ENCODE assay signal across 16 mouse cellular contexts in genomic region chr3:55097186-55097585, GRCm38 (mm10). TPM values are rescaled to one million over a fixed set of nuclear protein-coding genes. Genes with fewer than 3 reads are reported as not detected.
DNase-seq lines count a peak whose midpoint lies in the region; ATAC-seq and TF ChIP-seq lines count a peak whose summit lies in the region.
"Had no signal": no experiment of that assay in that cellular context is flagged by ENCODE, and none has a peak within 500 bp of the region (broad histone marks: within the 10 kb centered on the region; RNA-seq: fewer than 3 reads in every experiment).

No protein-coding gene starts in this region.

- no peak overlapping the region for H3K4me3 ChIP-seq in forebrain, embryonic 10.5 days
- no peak overlapping the region for H3K4me3 ChIP-seq in forebrain, postnatal 0 days (ENCODE audit: low read depth, low read length)
- no peak overlapping the region for H3K4me3 ChIP-seq in embryonic facial prominence, embryonic 11.5 days (ENCODE audit: low read depth, low read length)
- H3K4me3 ChIP-seq in limb, embryonic 14.5 days (replicated peaks; ENCODE audit: low read length) = no peak overlapping the region
- H3K4me3 ChIP-seq in liver, postnatal 0 days (ENCODE audit: low read depth, low read length) = no peak overlapping the region
- H3K4me3 ChIP-seq: liver, embryonic 15.5 days had no signal

- no peak overlapping the region for H3K9ac ChIP-seq in forebrain, postnatal 0 days
- H3K9ac ChIP-seq in embryonic facial prominence, embryonic 11.5 days (replicated peaks; ENCODE audit: low read length) = no peak overlapping the region
- H3K9ac ChIP-seq in limb, embryonic 14.5 days (ENCODE audit: low read depth, low read length, severe bottlenecking) = no peak overlapping the region
- H3K9ac ChIP-seq in liver, postnatal 0 days (replicated peaks) = no peak overlapping the region
- H3K9ac ChIP-seq: liver, embryonic 15.5 days had no signal

- H3K9me3 ChIP-seq in forebrain, embryonic 10.5 days = no peaks in the 10 kb centered on the region
- H3K9me3 ChIP-seq in forebrain, postnatal 0 days (ENCODE audit: low read length) = no peaks in the 10 kb centered on the region
- no peaks in the 10 kb centered on the region for H3K9me3 ChIP-seq in embryonic facial prominence, embryonic 11.5 days (replicated peaks; ENCODE audit: control insufficient read depth, low read length)
- H3K9me3 ChIP-seq in limb, embryonic 14.5 days (ENCODE audit: control insufficient read depth, low read length) = no peaks in the 10 kb centered on the region
- no peaks in the 10 kb centered on the region for H3K9me3 ChIP-seq in liver, postnatal 0 days (ENCODE audit: low read length)
- H3K9me3 ChIP-seq: liver, embryonic 15.5 days had no signal

- no peak for TF ChIP-seq POLR2A in limb, embryonic 14.5 days (IDR thresholded peaks at IDR 0.05; ENCODE audit: borderline replicate concordance, extremely low read depth, insufficient read depth, insufficient read length)

- H3K27me3 ChIP-seq in forebrain, embryonic 10.5 days (ENCODE audit: poor library complexity, severe bottlenecking) = no peaks in the 10 kb centered on the region
- H3K27me3 ChIP-seq in forebrain, postnatal 0 days (ENCODE audit: insufficient read depth, low read length) = no peaks in the 10 kb centered on the region
- no peaks in the 10 kb centered on the region for H3K27me3 ChIP-seq in embryonic facial prominence, embryonic 11.5 days (ENCODE audit: control insufficient read depth, insufficient read depth, low read length)
- no peaks in the 10 kb centered on the region for H3K27me3 ChIP-seq in limb, embryonic 14.5 days (ENCODE audit: control insufficient read depth, insufficient read depth, low read length)
- H3K27me3 ChIP-seq in liver, postnatal 0 days (ENCODE audit: insufficient read depth, low read length) = no peaks in the 10 kb centered on the region
- H3K27me3 ChIP-seq: liver, embryonic 15.5 days had no signal

- TF ChIP-seq CTCF in forebrain, postnatal 0 days (IDR thresholded peaks at IDR 0.05; ENCODE audit: low read depth) = no peak
- no peak for TF ChIP-seq CTCF in liver, postnatal 0 days (IDR thresholded peaks at IDR 0.05; ENCODE audit: low read depth)

- ATAC-seq in forebrain, postnatal 0 days = no peak
- no peak for ATAC-seq in embryonic facial prominence, embryonic 11.5 days (replicated peaks; ENCODE audit: insufficient number of reproducible peaks, low FRiP score, low TSS enrichment, low read depth)
- ATAC-seq in limb, embryonic 14.5 days (ENCODE audit: low FRiP score, low read depth) = no peak
- ATAC-seq in granulocyte monocyte progenitor cell, adult 5-6 weeks (replicated peaks; ENCODE audit: poor library complexity, severe bottlenecking) = no peak
- no peak for ATAC-seq in liver, postnatal 0 days

- peak overlapping the region; percentile 84 for H3K27ac ChIP-seq in forebrain, embryonic 10.5 days
- no peak overlapping the region for H3K27ac ChIP-seq in forebrain, postnatal 0 days (ENCODE audit: low read depth, low read length)
- peak overlapping the region; percentile 22; the same call in 1 of the 2 replicates for H3K27ac ChIP-seq in embryonic facial prominence, embryonic 11.5 days (replicated peaks; ENCODE audit: low read depth, low read length)
- peak overlapping the region; percentile 83; the same call in 1 of the 2 replicates for H3K27ac ChIP-seq in limb, embryonic 14.5 days (replicated peaks; ENCODE audit: low read depth, low read length)
- H3K27ac ChIP-seq in liver, postnatal 0 days (ENCODE audit: low read depth) = no peak overlapping the region
- H3K27ac ChIP-seq: liver, embryonic 15.5 days had no signal

- H3K4me1 ChIP-seq in forebrain, embryonic 10.5 days = peaks cover 29% of the 10 kb centered on the region
- no peaks in the 10 kb centered on the region for H3K4me1 ChIP-seq in forebrain, postnatal 0 days (ENCODE audit: insufficient read depth)
- no peaks in the 10 kb centered on the region; the same call in 1 of the 2 replicates for H3K4me1 ChIP-seq in embryonic facial prominence, embryonic 11.5 days (ENCODE audit: control insufficient read depth, insufficient read depth, low read length)
- no peaks in the 10 kb centered on the region; the same call in 1 of the 2 replicates for H3K4me1 ChIP-seq in limb, embryonic 14.5 days (ENCODE audit: control insufficient read depth, insufficient read depth, low read length)
- no peaks in the 10 kb centered on the region for H3K4me1 ChIP-seq in liver, postnatal 0 days (ENCODE audit: insufficient read depth)
- H3K4me1 ChIP-seq: liver, embryonic 15.5 days had no signal

- TF ChIP-seq EP300 in liver, postnatal 0 days (IDR thresholded peaks at IDR 0.05; ENCODE audit: low read depth) = no peak

- 84% methylated on average over 2 of the region's 2 CpGs for WGBS in forebrain, embryonic 10.5 days
- WGBS in forebrain, postnatal 0 days = 50% methylated on average over 2 of the region's 2 CpGs
- 80% methylated on average over 2 of the region's 2 CpGs for WGBS in embryonic facial prominence, embryonic 11.5 days
- 59% methylated on average over 2 of the region's 2 CpGs for WGBS in limb, embryonic 14.5 days
- 63% methylated on average over 2 of the region's 2 CpGs for WGBS in liver, postnatal 0 days (ENCODE audit: insufficient replicate concordance)

- no peaks in the 10 kb centered on the region for H3K36me3 ChIP-seq in forebrain, embryonic 10.5 days (replicated peaks)
- no peaks in the 10 kb centered on the region for H3K36me3 ChIP-seq in forebrain, postnatal 0 days (ENCODE audit: insufficient read depth)
- no peaks in the 10 kb centered on the region for H3K36me3 ChIP-seq in embryonic facial prominence, embryonic 11.5 days (replicated peaks; ENCODE audit: control insufficient read depth, insufficient read depth, low read depth, low read length)
- no peaks in the 10 kb centered on the region for H3K36me3 ChIP-seq in limb, embryonic 14.5 days (ENCODE audit: control insufficient read depth, insufficient read depth, low read length)
- H3K36me3 ChIP-seq in liver, postnatal 0 days (replicated peaks; ENCODE audit: insufficient read depth, low read length) = no peaks in the 10 kb centered on the region
- H3K36me3 ChIP-seq: liver, embryonic 15.5 days had no signal

- intact Hi-C loops in left cerebral cortex, postnatal 4 days (cut with DNase I) = no loop called here

- DNase-seq in forebrain, embryonic 10.5 days (ENCODE audit: extremely low spot score, low spot score) = no peak
- DNase-seq in forebrain, postnatal 0 days = no peak
- peak; percentile 19 for DNase-seq in left cerebral cortex, postnatal 4 days
- no peak for DNase-seq in left cerebral cortex, adult 9 months (ENCODE audit: low spot score in 2 of 2)
- DNase-seq in embryonic facial prominence, embryonic 11.5 days (ENCODE audit: low spot score) = no peak
- peak; percentile 42 for DNase-seq in limb, embryonic 14.5 days (ENCODE audit: low spot score)
- no peak for DNase-seq in liver, postnatal 0 days
- DNase-seq: B cell, adult 2 months; cerebellum, postnatal 36 days; kidney, adult 11 months; thymus, postnatal 14 days had no signal

- no peak overlapping the region for H3K4me2 ChIP-seq in forebrain, postnatal 0 days (ENCODE audit: low read depth)
- no peak overlapping the region for H3K4me2 ChIP-seq in embryonic facial prominence, embryonic 11.5 days (ENCODE audit: low read depth, low read length)
- no peak overlapping the region for H3K4me2 ChIP-seq in limb, embryonic 14.5 days (replicated peaks; ENCODE audit: low read depth, low read length, severe bottlenecking)
- H3K4me2 ChIP-seq in liver, postnatal 0 days (ENCODE audit: low read depth, low read length) = no peak overlapping the region
- H3K4me2 ChIP-seq: liver, embryonic 15.5 days had no signal

RNA-seq across cellular contexts. Expression of gene Spg20, which starts 14.7 kb away (rescaled TPM):
- polyA plus RNA-seq in forebrain, embryonic 10.5 days (2016; fragmentation: Nextera tagmentation; extraction: Ambion mirVana) = 56.6 and 58.5 TPM in 2 replicates
- 14.1 and 14.7 TPM in 2 replicates for total RNA-seq in forebrain, postnatal 0 days (2014; rRNA removed)
- polyA plus RNA-seq in forebrain, postnatal 0 days (2015; fragmentation: Nextera tagmentation; extraction: Ambion mirVana) = 6.5 and 9.2 TPM in 2 replicates
- 10 to 100 TPM; 14.5 to 15.1 TPM for total RNA-seq in left cerebral cortex, postnatal 4 days (2021)
- 77.7 and 84.8 TPM in 2 replicates for polyA plus RNA-seq in embryonic facial prominence, embryonic 11.5 days (2014; fragmentation: Nextera tagmentation; extraction: Ambion mirVana)
- 52.3 and 53.2 TPM in 2 replicates for polyA plus RNA-seq in limb, embryonic 14.5 days (2012; rRNA removed)
- polyA plus RNA-seq in limb, embryonic 14.5 days (2014; fragmentation: Nextera tagmentation; extraction: Ambion mirVana) = 80.0 and 81.1 TPM in 2 replicates
- total RNA-seq in granulocyte monocyte progenitor cell, adult 5-6 weeks (2014; fragmentation: Nextera tagmentation) = 9.5 and 14.7 TPM in 2 replicates
- 19.6 and 26.0 TPM in 2 replicates for total RNA-seq in granulocyte monocyte progenitor cell, adult 5-6 weeks (2017)
- polyA plus RNA-seq in liver, postnatal 0 days (2015; fragmentation: Nextera tagmentation; extraction: Ambion mirVana) = 7.9 and 10.6 TPM in 2 replicates

RNA-seq across cellular contexts. Expression of gene Ccdc169, which starts 40.0 kb away (rescaled TPM):
- polyA plus RNA-seq in forebrain, embryonic 10.5 days (2016; fragmentation: Nextera tagmentation; extraction: Ambion mirVana) = 0.06 TPM in 1 of 2 replicates, not detected in the other
- total RNA-seq in forebrain, postnatal 0 days (2014; rRNA removed) = 0.08 TPM in 1 of 2 replicates, not detected in the other
- polyA plus RNA-seq in forebrain, postnatal 0 days (2015; fragmentation: Nextera tagmentation; extraction: Ambion mirVana) = 0.06 TPM in 1 of 2 replicates, not detected in the other
- total RNA-seq in left cerebral cortex, postnatal 4 days (2021) = under 1 TPM; 0.22 to 0.44 TPM
- 0.07 TPM in 1 of 2 replicates, not detected in the other for polyA plus RNA-seq in embryonic facial prominence, embryonic 11.5 days (2014; fragmentation: Nextera tagmentation; extraction: Ambion mirVana)
- 0.10 and 0.11 TPM in 2 replicates for polyA plus RNA-seq in limb, embryonic 14.5 days (2012; rRNA removed)
- 0.07 and 0.25 TPM in 2 replicates for polyA plus RNA-seq in limb, embryonic 14.5 days (2014; fragmentation: Nextera tagmentation; extraction: Ambion mirVana)
- total RNA-seq in granulocyte monocyte progenitor cell, adult 5-6 weeks (2014; fragmentation: Nextera tagmentation) = 0.21 TPM in 1 of 2 replicates, not detected in the other
- 0.41 TPM in 1 of 2 replicates, not detected in the other for total RNA-seq in granulocyte monocyte progenitor cell, adult 5-6 weeks (2017)
- polyA plus RNA-seq in liver, postnatal 0 days (2015; fragmentation: Nextera tagmentation; extraction: Ambion mirVana) = not detected in 2 replicates
- total RNA-seq: megakaryocyte-erythroid progenitor cell, adult 5-6 weeks had no signal
- polyA plus RNA-seq: heart, embryonic 14.5 days; liver, embryonic 15.5 days; spleen, adult 2 months had no signal

RNA-seq across cellular contexts. Expression of gene Ccna1, which starts 41.9 kb away (rescaled TPM):
- polyA plus RNA-seq in forebrain, embryonic 10.5 days (2016; fragmentation: Nextera tagmentation; extraction: Ambion mirVana) = 2.0 and 3.1 TPM in 2 replicates
- 2.2 and 3.1 TPM in 2 replicates for total RNA-seq in forebrain, postnatal 0 days (2014; rRNA removed)
- polyA plus RNA-seq in forebrain, postnatal 0 days (2015; fragmentation: Nextera tagmentation; extraction: Ambion mirVana) = 4.3 and 5.6 TPM in 2 replicates
- total RNA-seq in left cerebral cortex, postnatal 4 days (2021) = 1 to 10 TPM; 2.4 to 3.1 TPM
- 2.2 and 2.6 TPM in 2 replicates for polyA plus RNA-seq in embryonic facial prominence, embryonic 11.5 days (2014; fragmentation: Nextera tagmentation; extraction: Ambion mirVana)
- 2.4 and 2.6 TPM in 2 replicates for polyA plus RNA-seq in limb, embryonic 14.5 days (2012; rRNA removed)
- 1.7 and 2.5 TPM in 2 replicates for polyA plus RNA-seq in limb, embryonic 14.5 days (2014; fragmentation: Nextera tagmentation; extraction: Ambion mirVana)
- total RNA-seq in granulocyte monocyte progenitor cell, adult 5-6 weeks (2014; fragmentation: Nextera tagmentation) = not detected in 2 replicates
- not detected in 2 replicates for total RNA-seq in granulocyte monocyte progenitor cell, adult 5-6 weeks (2017)
- polyA plus RNA-seq in liver, postnatal 0 days (2015; fragmentation: Nextera tagmentation; extraction: Ambion mirVana) = not detected in 2 replicates
- total RNA-seq: megakaryocyte-erythroid progenitor cell, adult 5-6 weeks had no signal
- polyA plus RNA-seq: spleen, adult 2 months had no signal

Comparison
In these comparisons a context has a peak if more than half of its experiments do, and no peak if none do; other contexts are left out.
1. DNase-seq: peak in left cerebral cortex, postnatal 4 days (single experiment) and limb, embryonic 14.5 days (single experiment); none in forebrain, embryonic 10.5 days (single experiment), forebrain, postnatal 0 days (single experiment), left cerebral cortex, adult 9 months (0 of 2), embryonic facial prominence, embryonic 11.5 days (single experiment) and liver, postnatal 0 days (single experiment).
2. H3K27ac ChIP-seq: peak in forebrain, embryonic 10.5 days (single experiment), embryonic facial prominence, embryonic 11.5 days (single experiment) and limb, embryonic 14.5 days (single experiment); none in forebrain, postnatal 0 days (single experiment) and liver, postnatal 0 days (single experiment).